Mouse (Mus musculus): Measurements from ENCODE around the gene Gstm3. TPM values are rescaled to one million over a fixed set of nuclear protein-coding genes. Genes with fewer than 3 reads are reported as not detected.

The Gstm3 gene
- total and polyA plus RNA-seq, 3 experiments, result 0.06 TPM; not detected in 2

GRCm38 (mm10) chr3:108010286-108010685 is 41.2 kb upstream of the Gstm3 start:
- H3K4me1 ChIP-seq (ENCODE audit: control insufficient read depth in 1 of 2, insufficient read depth in 2 of 2, low read length in 2 of 2), result peaks cover 0 to 9% of the 10 kb centered on the region in 2 experiments; a peak in 2 of 4 replicates
- TF ChIP-seq UBTF (IDR thresholded peaks at IDR 0.05; ENCODE audit: borderline replicate concordance, insufficient read depth, low read depth, low read length) (no peak), USF1 (IDR thresholded peaks at IDR 0.05; ENCODE audit: low read depth, low read length) (no peak), POLR2AphosphoS5 (IDR thresholded peaks at IDR 0.05; ENCODE audit: borderline replicate concordance, low read depth, low read length) (no peak), E2F4 (IDR thresholded peaks at IDR 0.05; ENCODE audit: borderline replicate concordance, low read depth, low read length) (no peak), GATA1 (IDR thresholded peaks at IDR 0.05; ENCODE audit: low read depth, low read length) (no peak), NRF1 (IDR thresholded peaks at IDR 0.05; ENCODE audit: insufficient read depth, low read depth, low read length, poor library complexity, severe bottlenecking) (no peak), SIN3A (IDR thresholded peaks at IDR 0.05; ENCODE audit: low read length) (no peak), ELF1 (IDR thresholded peaks at IDR 0.05; ENCODE audit: low read depth, low read length) (no peak), CTCF (IDR thresholded peaks at IDR 0.05 in 2 of 3, conservative IDR thresholded peaks at IDR 0.05 in 1 of 3; ENCODE audit: control insufficient read depth in 1 of 3, insufficient read depth in 1 of 3, low read depth in 2 of 3, low read length in 3 of 3, poor library complexity in 1 of 3, severe bottlenecking in 1 of 3) (no peak), RCOR1 (IDR thresholded peaks at IDR 0.05; ENCODE audit: low read depth, low read length) (no peak), EP300 (IDR thresholded peaks at IDR 0.05; ENCODE audit: low read depth in 1 of 2, low read length in 2 of 2) (no peak)
- no peak overlapping the region for H3K9ac ChIP-seq (ENCODE audit: control insufficient read depth, low read depth, low read length, poor library complexity, severe bottlenecking)
- DNase-seq (ENCODE audit: low read depth, low spot score), result no peak
- no peak overlapping the region for H3K4me3 ChIP-seq (ENCODE audit: control insufficient read depth in 1 of 2, insufficient read depth in 1 of 2, low read depth in 2 of 2, low read length in 2 of 2)
- H3K27ac ChIP-seq (ENCODE audit: control insufficient read depth, low read depth, low read length), result no peak overlapping the region
- no peaks in the 10 kb centered on the region for H3K79me2 ChIP-seq (ENCODE audit: control insufficient read depth, insufficient read depth, low read length, poor library complexity)
- H3K27me3 ChIP-seq (ENCODE audit: control insufficient read depth in 1 of 2, insufficient read depth in 2 of 2, low read length in 2 of 2), result peaks cover 0 to 2% of the 10 kb centered on the region in 2 experiments; a peak in 1 of 4 replicates
- H3K9me3 ChIP-seq (replicated peaks; ENCODE audit: insufficient read depth, low read length), result no peaks in the 10 kb centered on the region
- H3K36me3 ChIP-seq (ENCODE audit: control insufficient read depth in 1 of 2, insufficient read depth in 2 of 2, low read length in 2 of 2), result peaks cover 0 to 3% of the 10 kb centered on the region in 2 experiments; a peak in 1 of 4 replicates

DNA sequence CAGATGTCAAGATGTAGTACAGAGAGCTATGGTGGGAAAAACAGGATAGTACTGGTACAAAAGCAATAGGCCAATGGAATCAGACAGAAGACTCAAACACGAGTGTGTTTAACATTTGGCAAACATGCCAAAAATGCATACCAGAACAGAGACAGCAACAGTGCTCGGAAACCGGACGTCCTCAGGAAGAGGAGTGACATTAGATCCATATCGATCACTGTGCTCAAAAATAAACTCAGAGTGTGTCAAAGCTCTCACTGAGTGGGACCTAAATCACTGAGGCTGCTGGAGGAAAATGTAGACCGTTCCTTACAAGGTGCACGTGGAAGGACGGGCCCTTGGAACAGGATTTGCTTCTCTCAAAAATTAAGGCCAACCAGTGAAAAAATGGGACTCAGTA is 32.9 kb upstream of the Gstm3 start:
- H3K36me3 ChIP-seq (ENCODE audit: control insufficient read depth in 1 of 2, insufficient read depth in 2 of 2, low read length in 2 of 2), result no peaks in the 10 kb centered on the region
- no peak overlapping the region for H3K4me3 ChIP-seq (ENCODE audit: control insufficient read depth in 1 of 2, insufficient read depth in 1 of 2, low read depth in 2 of 2, low read length in 2 of 2)
- no peak for DNase-seq (ENCODE audit: low read depth, low spot score)
- H3K4me1 ChIP-seq (ENCODE audit: control insufficient read depth in 1 of 2, insufficient read depth in 2 of 2, low read length in 2 of 2), result no peaks in the 10 kb centered on the region
- no peak overlapping the region for H3K27ac ChIP-seq (ENCODE audit: control insufficient read depth, low read depth, low read length)
- H3K9me3 ChIP-seq (replicated peaks; ENCODE audit: insufficient read depth, low read length), result no peaks in the 10 kb centered on the region
- TF ChIP-seq MAZ (IDR thresholded peaks at IDR 0.05; ENCODE audit: low read depth, low read length) (no peak), MYB (IDR thresholded peaks at IDR 0.05; ENCODE audit: low read depth, low read length) (no peak), TBP (IDR thresholded peaks at IDR 0.05; ENCODE audit: low read depth, low read length) (no peak), ETS1 (IDR thresholded peaks at IDR 0.05; ENCODE audit: low read depth, low read length) (no peak), POLR2A (IDR thresholded peaks at IDR 0.05; ENCODE audit: control insufficient read depth in 1 of 2, insufficient read depth in 1 of 2, low read depth in 1 of 2, low read length in 2 of 2, poor library complexity in 1 of 2) (no peak), TCF12 (IDR thresholded peaks at IDR 0.05; ENCODE audit: low read depth, low read length) (no peak), RAD21 (IDR thresholded peaks at IDR 0.05; ENCODE audit: low read depth, low read length) (no peak), JUND (IDR thresholded peaks at IDR 0.05; ENCODE audit: low read depth, low read length) (no peak), E2F4 (IDR thresholded peaks at IDR 0.05; ENCODE audit: borderline replicate concordance, low read depth, low read length) (no peak), SIN3A (IDR thresholded peaks at IDR 0.05; ENCODE audit: low read length) (no peak), POLR2AphosphoS5 (IDR thresholded peaks at IDR 0.05; ENCODE audit: borderline replicate concordance, low read depth, low read length) (no peak), NRF1 (IDR thresholded peaks at IDR 0.05; ENCODE audit: insufficient read depth, low read depth, low read length, poor library complexity, severe bottlenecking) (no peak), GATA1 (IDR thresholded peaks at IDR 0.05; ENCODE audit: low read depth, low read length) (no peak), ELF1 (IDR thresholded peaks at IDR 0.05; ENCODE audit: low read depth, low read length) (no peak), USF2 (IDR thresholded peaks at IDR 0.05; ENCODE audit: borderline replicate concordance in 1 of 2, insufficient read depth in 1 of 2, low read depth in 1 of 2, low read length in 2 of 2) (no peak), UBTF (IDR thresholded peaks at IDR 0.05; ENCODE audit: borderline replicate concordance, insufficient read depth, low read depth, low read length) (no peak), ZC3H11A (IDR thresholded peaks at IDR 0.05; ENCODE audit: low read depth, low read length) (no peak)
- peaks cover 5 to 15% of the 10 kb centered on the region in 2 experiments for H3K27me3 ChIP-seq (ENCODE audit: control insufficient read depth in 1 of 2, insufficient read depth in 2 of 2, low read length in 2 of 2)
- H3K9ac ChIP-seq (ENCODE audit: control insufficient read depth, low read depth, low read length, poor library complexity, severe bottlenecking), result no peak overlapping the region
- H3K79me2 ChIP-seq (ENCODE audit: control insufficient read depth, insufficient read depth, low read length, poor library complexity), result no peaks in the 10 kb centered on the region
